Mouse (Mus musculus): ENCODE data around the gene Trappc3l. TPM values are rescaled to one million over a fixed set of nuclear protein-coding genes. Genes with fewer than 3 reads are reported as not detected.

The Trappc3l gene
- polyA plus RNA-seq, 1 experiment from 2014 or later, result not detected

GRCm38 (mm10) chr10:34138027-34138426, 100.6 kb downstream of the Trappc3l start:
- H3K9me3 ChIP-seq (replicated peaks; ENCODE audit: control insufficient read depth, low read length), result no peaks in the 10 kb centered on the region
- H3K36me3 ChIP-seq (ENCODE audit: control insufficient read depth, insufficient read depth, low read length), result no peaks in the 10 kb centered on the region
- 68% methylated on average over 6 of the region's 6 CpGs for WGBS
- no peak overlapping the region for H3K4me2 ChIP-seq (ENCODE audit: low read length)
- DNase-seq (ENCODE audit: low spot score), result no peak
- no peaks in the 10 kb centered on the region for H3K27me3 ChIP-seq (replicated peaks; ENCODE audit: control insufficient read depth, insufficient read depth, low read length)
- H3K4me1 ChIP-seq (ENCODE audit: control insufficient read depth, insufficient read depth, low read length), result no peaks in the 10 kb centered on the region
- H3K27ac ChIP-seq (ENCODE audit: low read depth, low read length), result no peak overlapping the region
- no peak overlapping the region for H3K9ac ChIP-seq (ENCODE audit: low read length)
- ATAC-seq, result no peak
- no peak overlapping the region for H3K4me3 ChIP-seq (ENCODE audit: low read depth, low read length)

DNA sequence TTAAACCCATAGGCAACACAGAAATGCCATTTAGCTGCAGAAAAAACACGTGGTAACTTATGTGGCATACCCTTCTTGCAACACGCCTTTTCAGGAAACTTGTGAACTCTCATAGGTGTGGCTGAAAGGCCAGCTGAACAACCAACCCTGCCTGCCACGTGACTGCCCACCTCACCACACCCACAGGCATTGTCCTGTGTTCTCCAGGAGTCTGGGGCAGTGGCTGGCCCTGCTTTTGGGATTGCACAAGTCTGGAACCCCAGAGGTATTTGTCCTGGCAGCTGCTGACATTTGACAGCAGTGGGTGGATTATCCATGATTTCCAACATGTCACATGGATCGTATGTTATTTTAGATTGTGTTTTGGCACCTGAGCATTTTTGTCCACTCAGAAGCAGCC, 102.4 kb downstream of the Trappc3l start:
- no peaks in the 10 kb centered on the region for H3K27me3 ChIP-seq (replicated peaks; ENCODE audit: control insufficient read depth, insufficient read depth, low read length)
- H3K9me3 ChIP-seq (replicated peaks; ENCODE audit: control insufficient read depth, low read length), result no peaks in the 10 kb centered on the region
- 72% methylated on average over 4 of the region's 4 CpGs for WGBS
- H3K36me3 ChIP-seq (ENCODE audit: control insufficient read depth, insufficient read depth, low read length), result no peaks in the 10 kb centered on the region
- DNase-seq (ENCODE audit: low spot score) (no peak), ATAC-seq (no peak)
- H3K27ac ChIP-seq (ENCODE audit: low read depth, low read length), result no peak overlapping the region
- no peak overlapping the region for H3K4me3 ChIP-seq (ENCODE audit: low read depth, low read length)
- H3K4me1 ChIP-seq (ENCODE audit: control insufficient read depth, insufficient read depth, low read length), result no peaks in the 10 kb centered on the region
- no peak overlapping the region for H3K9ac ChIP-seq (ENCODE audit: low read length)
- no peak overlapping the region for H3K4me2 ChIP-seq (ENCODE audit: low read length)

GRCm38 (mm10) chr10:34141693-34142092, 104.3 kb downstream of the Trappc3l start:
- Histone ChIP-seq H3K9ac (ENCODE audit: low read length) (no peak overlapping the region), H3K9me3 (replicated peaks; ENCODE audit: control insufficient read depth, low read length) (no peaks in the 10 kb centered on the region), H3K4me3 (ENCODE audit: low read depth, low read length) (no peak overlapping the region), H3K27me3 (replicated peaks; ENCODE audit: control insufficient read depth, insufficient read depth, low read length) (no peaks in the 10 kb centered on the region), H3K4me2 (ENCODE audit: low read length) (no peak overlapping the region), H3K36me3 (ENCODE audit: control insufficient read depth, insufficient read depth, low read length) (no peaks in the 10 kb centered on the region), H3K27ac (ENCODE audit: low read depth, low read length) (no peak overlapping the region), H3K4me1 (ENCODE audit: control insufficient read depth, insufficient read depth, low read length) (no peaks in the 10 kb centered on the region)
- DNase-seq (ENCODE audit: low spot score), result no peak
- no peak for ATAC-seq
- WGBS, result 85% methylated on average over 2 of the region's 2 CpGs

- Histone ChIP-seq H3K4me1 (ENCODE audit: control insufficient read depth, insufficient read depth, low read length) (no peaks in the 10 kb centered on the region), H3K9me3 (replicated peaks; ENCODE audit: control insufficient read depth, low read length) (no peaks in the 10 kb centered on the region), H3K4me2 (ENCODE audit: low read length) (no peak overlapping the region), H3K27ac (ENCODE audit: low read depth, low read length) (no peak overlapping the region), H3K4me3 (ENCODE audit: low read depth, low read length) (no peak overlapping the region), H3K36me3 (ENCODE audit: control insufficient read depth, insufficient read depth, low read length) (no peaks in the 10 kb centered on the region), H3K27me3 (replicated peaks; ENCODE audit: control insufficient read depth, insufficient read depth, low read length) (no peaks in the 10 kb centered on the region), H3K9ac (ENCODE audit: low read length) (no peak overlapping the region)
- DNase-seq (ENCODE audit: low spot score), result no peak
- no peak for ATAC-seq
- 24% methylated on average over 3 of the region's 3 CpGs for WGBS
These were observed 112.4 kb downstream of the Trappc3l start for GRCm38 (mm10) chr10:34149772-34150171.

DNA sequence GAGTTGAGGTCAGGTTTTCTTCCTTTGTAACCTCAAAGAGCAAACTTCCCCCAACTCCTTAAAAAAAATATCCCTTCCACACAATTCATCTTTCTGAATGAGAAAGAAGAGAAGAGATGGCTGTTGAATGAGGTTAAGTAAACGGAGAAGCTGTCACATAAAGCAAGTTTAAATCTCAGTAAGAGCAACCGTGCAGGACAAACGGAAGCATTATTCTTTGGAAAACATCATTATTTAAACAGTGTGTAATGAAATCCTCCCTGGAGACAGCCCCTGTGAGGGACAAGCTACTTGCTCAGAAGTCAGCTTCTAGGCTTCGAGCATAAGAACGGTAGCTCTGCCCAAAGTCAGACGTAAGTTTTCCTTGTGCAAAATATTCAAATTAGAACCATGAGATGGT, 113.1 kb downstream of the Trappc3l start:
- H3K27me3 ChIP-seq (replicated peaks; ENCODE audit: control insufficient read depth, insufficient read depth, low read length), result no peaks in the 10 kb centered on the region
- no peak overlapping the region for H3K4me3 ChIP-seq (ENCODE audit: low read depth, low read length)
- 44% methylated on average over 6 of the region's 6 CpGs for WGBS
- ATAC-seq, result no peak
- H3K9ac ChIP-seq (ENCODE audit: low read length), result no peak overlapping the region
- DNase-seq (ENCODE audit: low spot score), result no peak
- no peak overlapping the region for H3K27ac ChIP-seq (ENCODE audit: low read depth, low read length)
- H3K36me3 ChIP-seq (ENCODE audit: control insufficient read depth, insufficient read depth, low read length), result no peaks in the 10 kb centered on the region
- H3K4me1 ChIP-seq (ENCODE audit: control insufficient read depth, insufficient read depth, low read length), result no peaks in the 10 kb centered on the region
- no peaks in the 10 kb centered on the region for H3K9me3 ChIP-seq (replicated peaks; ENCODE audit: control insufficient read depth, low read length)
- no peak overlapping the region for H3K4me2 ChIP-seq (ENCODE audit: low read length)

- Histone ChIP-seq H3K36me3 (ENCODE audit: control insufficient read depth, insufficient read depth, low read length) (no peaks in the 10 kb centered on the region), H3K4me2 (ENCODE audit: low read length) (no peak overlapping the region), H3K27ac (ENCODE audit: low read depth, low read length) (no peak overlapping the region), H3K9ac (ENCODE audit: low read length) (no peak overlapping the region), H3K9me3 (replicated peaks; ENCODE audit: control insufficient read depth, low read length) (no peaks in the 10 kb centered on the region), H3K27me3 (replicated peaks; ENCODE audit: control insufficient read depth, insufficient read depth, low read length) (no peaks in the 10 kb centered on the region), H3K4me3 (ENCODE audit: low read depth, low read length) (no peak overlapping the region), H3K4me1 (ENCODE audit: control insufficient read depth, insufficient read depth, low read length) (no peaks in the 10 kb centered on the region)
- 87% methylated on average over 3 of the region's 3 CpGs for WGBS
- DNase-seq (ENCODE audit: low spot score) (peak; percentile 20), ATAC-seq (no peak)
These were observed 114.4 kb downstream of the Trappc3l start for GRCm38 (mm10) chr10:34151827-34152226.

DNA sequence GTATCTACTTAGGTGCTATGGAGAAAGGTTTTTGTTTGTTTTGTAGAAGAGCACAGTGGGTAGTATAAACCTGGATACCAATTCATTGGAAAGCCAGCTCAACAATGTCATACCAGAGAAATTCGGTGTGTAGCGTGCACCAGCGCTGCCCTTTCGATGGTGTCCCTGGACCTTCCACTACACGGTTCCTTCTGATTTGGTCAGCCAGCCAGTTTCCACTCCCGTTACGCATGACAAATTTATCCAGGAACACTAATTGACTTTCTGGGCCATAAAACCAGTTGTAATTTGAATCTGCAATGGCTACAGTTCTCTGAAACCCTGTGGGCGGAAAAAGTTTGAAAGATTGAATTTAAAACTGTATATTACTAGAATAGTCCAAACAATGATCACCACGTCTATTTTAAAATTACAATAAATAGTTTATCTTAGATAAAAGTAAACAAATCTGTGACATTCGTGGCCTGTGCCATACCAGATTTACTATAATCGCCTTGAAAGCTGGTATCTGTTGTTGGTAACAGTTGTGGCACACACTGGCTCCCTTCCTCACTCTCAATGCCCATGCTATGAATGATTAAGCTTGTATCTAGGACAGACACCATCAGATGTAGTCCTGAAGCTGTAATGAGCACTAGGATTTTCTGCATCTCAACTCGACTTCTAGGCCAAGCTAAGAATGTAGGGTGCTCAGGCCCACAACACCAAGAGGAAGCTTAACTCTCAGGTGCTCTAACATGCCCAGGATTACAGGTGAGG, 118.6 kb downstream of the Trappc3l start:
- no peaks in the 10 kb centered on the region for H3K36me3 ChIP-seq (ENCODE audit: control insufficient read depth, insufficient read depth, low read length)
- no peak overlapping the region for H3K4me2 ChIP-seq (ENCODE audit: low read length)
- no peaks in the 10 kb centered on the region for H3K27me3 ChIP-seq (replicated peaks; ENCODE audit: control insufficient read depth, insufficient read depth, low read length)
- no peak overlapping the region for H3K27ac ChIP-seq (ENCODE audit: low read depth, low read length)
- DNase-seq (ENCODE audit: low spot score), result no peak
- H3K4me1 ChIP-seq (ENCODE audit: control insufficient read depth, insufficient read depth, low read length), result no peaks in the 10 kb centered on the region
- no peak overlapping the region for H3K4me3 ChIP-seq (ENCODE audit: low read depth, low read length)
- no peak for ATAC-seq
- 89% methylated on average over 12 of the region's 12 CpGs for WGBS
- H3K9me3 ChIP-seq (replicated peaks; ENCODE audit: control insufficient read depth, low read length), result no peaks in the 10 kb centered on the region
- H3K9ac ChIP-seq (ENCODE audit: low read length), result no peak overlapping the region

Other genes with a start within 250 kb of the Trappc3l start
- not detected in 2 replicates for gene Sult3a1, start 179.9 kb upstream of the Trappc3l start, polyA plus RNA-seq (2014; fragmentation: Nextera tagmentation; extraction: Ambion mirVana)
- gene Rsph4a, start 132.5 kb upstream of the Trappc3l start, polyA plus RNA-seq (2014; fragmentation: Nextera tagmentation; extraction: Ambion mirVana), result 0.39 and 0.94 TPM in 2 replicates
- 21.4 and 22.8 TPM in 2 replicates for gene Zup1, start 86.3 kb upstream of the Trappc3l start, polyA plus RNA-seq (2014; fragmentation: Nextera tagmentation; extraction: Ambion mirVana)
- 147 TPM in 2 replicates for gene Rwdd1, start 18.0 kb upstream of the Trappc3l start, polyA plus RNA-seq (2014; fragmentation: Nextera tagmentation; extraction: Ambion mirVana)
- not detected in 2 replicates for gene Calhm4, start 6.7 kb downstream of the Trappc3l start, polyA plus RNA-seq (2014; fragmentation: Nextera tagmentation; extraction: Ambion mirVana)
- gene Calhm5, start 58.9 kb downstream of the Trappc3l start, polyA plus RNA-seq (2014; fragmentation: Nextera tagmentation; extraction: Ambion mirVana), result 0.39 and 0.59 TPM in 2 replicates
- 0.27 TPM in 1 of 2 replicates, not detected in the other for gene Calhm6, start 90.4 kb downstream of the Trappc3l start, polyA plus RNA-seq (2014; fragmentation: Nextera tagmentation; extraction: Ambion mirVana)
- 6.2 and 7.6 TPM in 2 replicates for gene Dse, start 170.1 kb downstream of the Trappc3l start, polyA plus RNA-seq (2014; fragmentation: Nextera tagmentation; extraction: Ambion mirVana)
- gene Tspyl1, start 244.6 kb downstream of the Trappc3l start, polyA plus RNA-seq (2014; fragmentation: Nextera tagmentation; extraction: Ambion mirVana), result 70.6 and 75.6 TPM in 2 replicates

All from forebrain, embryonic 14.5 days (tissue).